Mouse (Mus musculus) forebrain, postnatal 0 days (tissue): Measurements from ENCODE around the gene Itga7. TPM values are rescaled to one million over a fixed set of nuclear protein-coding genes. Genes with fewer than 3 reads are reported as not detected.
"Not testable (repeated sequence)": the region's sequence is repeated elsewhere in the genome, so short reads cannot be mapped to it uniquely, and the experiment has no call there.

ENCODE experiments used
- ATAC-seq: fragments of 200-750 bp; cut with Nextera tagmentation; 2 replicates; pipeline ENCODE4 v1.8.0; 2017; ENCODE audit warnings: mild to moderate bottlenecking, moderate library complexity
- DNase-seq: peaks from one replicate; pipeline ENCODE4 v3.0.0-alpha.2; 2015
- H3K27ac ChIP-seq: fragments of 300-500 bp; sonication (generic); 2 replicates; pipeline ENCODE4 v1.5.1; 2014; ENCODE audit warnings: low read depth, mild to moderate bottlenecking, antibody characterized with exemption, low read length, moderate library complexity, mixed read lengths
- H3K27me3 ChIP-seq: fragments of 300-500 bp; sonication (generic); 2 replicates; pipeline ENCODE4 v1.6.1; 2014; ENCODE audit warnings: mild to moderate bottlenecking, low read length, mixed read lengths; ENCODE audit not compliant: insufficient read depth
- H3K36me3 ChIP-seq: fragments of 300-500 bp; sonication (generic); 2 replicates; pipeline ENCODE4 v1.6.1; 2014; ENCODE audit warnings: mild to moderate bottlenecking, moderate library complexity; ENCODE audit not compliant: insufficient read depth
- H3K4me1 ChIP-seq: fragments of 300-500 bp; sonication (generic); 2 replicates; pipeline ENCODE4 v1.6.1; 2014; ENCODE audit warnings: antibody characterized with exemption; ENCODE audit not compliant: insufficient read depth
- H3K4me2 ChIP-seq: fragments of 300-500 bp; sonication (generic); 2 replicates; pipeline ENCODE4 v1.6.1; 2014; ENCODE audit warnings: low read depth, mild to moderate bottlenecking, moderate library complexity
- H3K4me3 ChIP-seq: fragments of 300-500 bp; sonication (generic); 2 replicates; pipeline ENCODE4 v1.5.1; 2014; ENCODE audit warnings: low read depth, low read length, mixed read lengths
- H3K9ac ChIP-seq: fragments of 300-500 bp; sonication (generic); 2 replicates; pipeline ENCODE4 v1.6.1; 2014; ENCODE audit warnings: mild to moderate bottlenecking
- H3K9me3 ChIP-seq: fragments of 300-500 bp; sonication (generic); 2 replicates; pipeline ENCODE4 v1.6.1; 2016; ENCODE audit warnings: low read length
- CTCF ChIP-seq: sonication (generic); IDR thresholded peaks from 2 replicates; pipeline ENCODE4 v1.5.1; 2016; ENCODE audit warnings: antibody characterized with exemption, control low read depth, low read depth
- WGBS: fragments of 180-500 bp; shearing (Covaris S2); extraction: QIAGEN DNeasy Blood & Tissue Kit; methylation state at CpG from one replicate; pipeline ENCODE4 v1.1.7; 2014; 5-methylcytosine and 5-hydroxymethylcytosine counted together
- polyA plus RNA-seq: library from polyadenylated mRNA; unstranded; fragments of >200 nt; fragmentation: Nextera tagmentation; extraction: Ambion mirVana; gene quantifications from 2 replicates; pipeline ENCODE4 v1.2.1, GENCODE M21; 2015
- total RNA-seq: library from RNA; depleted of rRNA; stranded (reverse); fragments of >200 nt; gene quantifications from 2 replicates; pipeline ENCODE4 v1.2.3, GENCODE M21; 2014

Itga7 gene
- total and polyA plus RNA-seq, 2 experiments from 2014 or later, result 7.7 to 12.7 TPM

- no peak for ATAC-seq
- H3K27me3 ChIP-seq, result no peaks in the 10 kb centered on the region
- no peak overlapping the region for H3K27ac ChIP-seq
- H3K9ac ChIP-seq, result no peak overlapping the region
- DNase-seq, result no peak
- no peaks in the 10 kb centered on the region for H3K4me1 ChIP-seq
- no peak overlapping the region for H3K4me3 ChIP-seq
- H3K36me3 ChIP-seq, result no peaks in the 10 kb centered on the region
- H3K9me3 ChIP-seq, result no peaks in the 10 kb centered on the region
- H3K4me2 ChIP-seq, result no peak overlapping the region
- TF ChIP-seq CTCF, result no peak
- WGBS, result 42% methylated on average over 1 of the region's 1 CpGs
These were observed 34.7 kb downstream of the Itga7 start for GRCm38 (mm10) chr10:128968341-128968749.

GRCm38 (mm10) chr10:128970740-128971250, 37.2 kb downstream of the Itga7 start:
- DNase-seq, result no peak
- H3K27me3 ChIP-seq, result no peaks in the 10 kb centered on the region
- no peak for TF ChIP-seq CTCF
- H3K4me2 ChIP-seq, result no peak overlapping the region
- H3K4me1 ChIP-seq, result no peaks in the 10 kb centered on the region
- no peak overlapping the region for H3K9ac ChIP-seq
- no peak for ATAC-seq
- no peaks in the 10 kb centered on the region for H3K36me3 ChIP-seq
- no peak overlapping the region for H3K4me3 ChIP-seq
- H3K27ac ChIP-seq, result no peak overlapping the region
- 33% methylated on average over 1 of the region's 1 CpGs for WGBS
- H3K9me3 ChIP-seq, result no peaks in the 10 kb centered on the region

- DNase-seq (no peak), ATAC-seq (no peak)
- Histone ChIP-seq H3K4me3 (no peak overlapping the region), H3K27ac (no peak overlapping the region), H3K27me3 (no peaks in the 10 kb centered on the region), H3K9me3 (no peaks in the 10 kb centered on the region), H3K4me2 (no peak overlapping the region), H3K4me1 (no peaks in the 10 kb centered on the region), H3K36me3 (no peaks in the 10 kb centered on the region), H3K9ac (no peak overlapping the region)
- 79% methylated on average over 4 of the region's 4 CpGs for WGBS
- TF ChIP-seq CTCF, result no peak
These were observed 39.2 kb downstream of the Itga7 start for GRCm38 (mm10) chr10:128972841-128973240.

GRCm38 (mm10) chr10:128976395-128976794, 42.8 kb downstream of the Itga7 start:
- H3K4me1 ChIP-seq, result no peaks in the 10 kb centered on the region
- ATAC-seq, result no peak
- no peak overlapping the region for H3K27ac ChIP-seq
- 70% methylated on average over 3 of the region's 3 CpGs for WGBS
- no peaks in the 10 kb centered on the region for H3K27me3 ChIP-seq
- no peaks in the 10 kb centered on the region for H3K36me3 ChIP-seq
- H3K4me3 ChIP-seq, result no peak overlapping the region
- no peaks in the 10 kb centered on the region for H3K9me3 ChIP-seq
- DNase-seq, result no peak
- H3K9ac ChIP-seq, result no peak overlapping the region
- H3K4me2 ChIP-seq, result no peak overlapping the region
- TF ChIP-seq CTCF, result no peak

- ATAC-seq (peak; percentile 93), DNase-seq (peak; percentile 75)
- Histone ChIP-seq H3K27me3 (no peaks in the 10 kb centered on the region), H3K9ac (no peak overlapping the region), H3K4me2 (no peak overlapping the region), H3K27ac (no peak overlapping the region), H3K9me3 (no peaks in the 10 kb centered on the region), H3K36me3 (no peaks in the 10 kb centered on the region), H3K4me3 (no peak overlapping the region), H3K4me1 (no peaks in the 10 kb centered on the region)
- WGBS, result 25% methylated on average over 9 of the region's 9 CpGs
- TF ChIP-seq CTCF, result peak; percentile 85
These were observed 44.0 kb downstream of the Itga7 start for GRCm38 (mm10) chr10:128977522-128978114.

- Histone ChIP-seq H3K27ac (no peak overlapping the region), H3K9ac (no peak overlapping the region), H3K4me3 (no peak overlapping the region), H3K9me3 (no peaks in the 10 kb centered on the region), H3K27me3 (no peaks in the 10 kb centered on the region), H3K4me2 (no peak overlapping the region), H3K4me1 (no peaks in the 10 kb centered on the region), H3K36me3 (no peaks in the 10 kb centered on the region)
- no peak for TF ChIP-seq CTCF
- ATAC-seq (no peak), DNase-seq (no peak)
- WGBS, result 83% methylated on average over 3 of the region's 3 CpGs
These were observed 47.2 kb downstream of the Itga7 start for GRCm38 (mm10) chr10:128980644-128981365.

- H3K27ac ChIP-seq, H3K36me3 ChIP-seq, H3K4me2 ChIP-seq, H3K4me1 ChIP-seq, H3K9me3 ChIP-seq, H3K9ac ChIP-seq, ATAC-seq, H3K27me3 ChIP-seq, DNase-seq, H3K4me3 ChIP-seq: not testable (repeated sequence)
- 57% methylated on average over 1 of the region's 1 CpGs for WGBS
These were observed 55.5 kb downstream of the Itga7 start, which contains the start of gene Olfr9 for GRCm38 (mm10) chr10:128989131-128989530. Gene Olfr9, plus strand, starts transcription at chr10:128989431.

GRCm38 (mm10) chr10:128990129-128990850, 56.7 kb downstream of the Itga7 start:
- not testable (repeated sequence) for ATAC-seq, H3K27me3 ChIP-seq, H3K4me2 ChIP-seq, H3K36me3 ChIP-seq, DNase-seq, H3K9ac ChIP-seq, H3K9me3 ChIP-seq, H3K4me1 ChIP-seq, H3K27ac ChIP-seq, H3K4me3 ChIP-seq
- WGBS, result 67% methylated on average over 6 of the region's 10 CpGs
